Mouse (Mus musculus): ENCODE measurements at regions not wholly inside any gene's neighbourhood (a gene's known extent, or its start where the extent isn't known, plus 50 kb on each side); places are given as distances from the start of the nearest gene placed in this dataset.

DNA sequence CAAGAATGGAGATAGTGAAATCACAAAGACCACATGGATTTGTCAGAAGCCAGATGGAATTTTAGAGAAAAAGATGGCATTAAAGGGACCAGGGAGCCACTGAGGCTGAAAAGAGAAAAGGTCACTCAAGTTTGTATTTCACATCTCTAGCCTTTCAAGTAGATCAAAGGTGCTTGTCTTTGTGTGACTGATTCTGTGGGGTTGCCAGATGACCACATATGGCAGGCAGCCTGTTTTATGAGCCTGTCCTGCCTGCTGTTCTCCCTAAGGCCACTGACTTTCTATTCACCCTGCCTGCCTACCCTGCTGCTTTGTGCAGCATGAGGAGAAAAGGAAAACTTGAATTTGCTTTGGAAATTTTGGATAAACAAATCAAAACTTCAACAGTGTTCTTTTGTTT lies 592.0 kb downstream of the Gm11232 start:
- TF ChIP-seq CTCF (IDR thresholded peaks at IDR 0.05; ENCODE audit: low read depth, low read length), result no peak
- no peak for TF ChIP-seq POLR2A (IDR thresholded peaks at IDR 0.05; ENCODE audit: extremely low read depth, insufficient read depth, low read length)
